Mouse (Mus musculus) megakaryocyte, embryonic 14.5 days (primary cell): ENCODE measurements around the gene Dusp1.

Source experiments
- FLI1 ChIP-seq: IDR thresholded peaks from 2 replicates; pipeline ENCODE4 v1.6.1; 2012; ENCODE audit warnings: low read length, inconsistent platforms, mixed read lengths
- GATA1 ChIP-seq: IDR thresholded peaks from 3 replicates; pipeline ENCODE4 v1.6.1; 2012; ENCODE audit warnings: mixed read lengths, low read length, inconsistent platforms, borderline replicate concordance

- TF ChIP-seq GATA1 (no peak), FLI1 (no peak)
Measured at GRCm38 (mm10) chr17:26505181-26505581, 56.7 kb downstream of the Dusp1 start.
